Mouse (Mus musculus) thymus, postnatal 36 days (tissue): Measurements from ENCODE around the gene Tagln3.
A peak's percentile ranks its signal among the peaks of the same experiment; 100 is the strongest.

Experiments used
- DNase-seq, 2 experiments: peaks; one replicate each; pipeline ENCODE4 v3.0.0; 2022; ENCODE audit warnings: mixed read lengths in 2 of 2

Gene Tagln3

GRCm38 (mm10) chr16:45718296-45718695, 6.1 kb downstream of the Tagln3 start:
- no peak for DNase-seq

GRCm38 (mm10) chr16:45714489-45715150, 9.8 kb downstream of the Tagln3 start:
- DNase-seq: no peak

- no peak for DNase-seq
Observed at GRCm38 (mm10) chr16:45713878-45714277, 10.5 kb downstream of the Tagln3 start.

- DNase-seq: no peak
Observed at GRCm38 (mm10) chr16:45713261-45713660, 11.1 kb downstream of the Tagln3 start.

GRCm38 (mm10) chr16:45711263-45711662, 13.1 kb downstream of the Tagln3 start:
- DNase-seq: no peak

- DNase-seq: no peak
Observed at GRCm38 (mm10) chr16:45699301-45699700, 25.1 kb downstream of the Tagln3 start.

GRCm38 (mm10) chr16:45697996-45698395, 26.4 kb downstream of the Tagln3 start:
- DNase-seq: no peak

- no peak for DNase-seq
Observed at GRCm38 (mm10) chr16:45695445-45696160, 28.8 kb downstream of the Tagln3 start.

- no peak for DNase-seq
Observed at GRCm38 (mm10) chr16:45693558-45693957, 30.9 kb downstream of the Tagln3 start, which contains the start of gene Tmprss7. TSS of gene Tmprss7 (minus strand) at chr16:45693658.

- DNase-seq: no peak
Observed at GRCm38 (mm10) chr16:45692851-45693250, 31.6 kb downstream of the Tagln3 start.

- DNase-seq: peak in 1 of 2 experiments; percentile 10
Observed at GRCm38 (mm10) chr16:45690178-45690577, 34.2 kb downstream of the Tagln3 start.

GRCm38 (mm10) chr16:45686833-45687232, 37.6 kb downstream of the Tagln3 start:
- DNase-seq: no peak

GRCm38 (mm10) chr16:45685295-45685694, 39.1 kb downstream of the Tagln3 start:
- DNase-seq: no peak

GRCm38 (mm10) chr16:45684815-45685214, 39.6 kb downstream of the Tagln3 start:
- peak in 1 of 2 experiments; percentile 10 for DNase-seq

GRCm38 (mm10) chr16:45676462-45676861, 47.9 kb downstream of the Tagln3 start:
- DNase-seq: no peak

- DNase-seq: no peak
Observed at GRCm38 (mm10) chr16:45670005-45670404, 54.4 kb downstream of the Tagln3 start.

GRCm38 (mm10) chr16:45668178-45668577, 56.2 kb downstream of the Tagln3 start:
- no peak for DNase-seq

GRCm38 (mm10) chr16:45666136-45666535, 58.3 kb downstream of the Tagln3 start:
- DNase-seq: no peak

GRCm38 (mm10) chr16:45662381-45662780, 62.0 kb downstream of the Tagln3 start:
- DNase-seq: no peak
